Mouse (Mus musculus) brown adipose tissue, adult 24 weeks (tissue): Measurements from ENCODE around the gene Stxbp4. TPM values are rescaled to one million over a fixed set of nuclear protein-coding genes. Genes with fewer than 3 reads are reported as not detected.

Experiments used
- H3K27ac ChIP-seq: fragments of 200-500 bp; replicated peaks from 2 replicates; pipeline ENCODE4 v1.5.1; 2012; ENCODE audit warnings: low read depth, mild to moderate bottlenecking, low read length
- H3K4me1 ChIP-seq: fragments of 200-500 bp; 2 replicates; pipeline ENCODE4 v1.6.1; 2012; ENCODE audit warnings: low read length, mixed read lengths; ENCODE audit not compliant: control insufficient read depth, insufficient read depth, insufficient read length
- H3K4me3 ChIP-seq: fragments of 200-500 bp; 2 replicates; pipeline ENCODE4 v1.5.1; 2012; ENCODE audit warnings: low read depth, mild to moderate bottlenecking, low read length, moderate library complexity; ENCODE audit not compliant: insufficient read depth
- polyA plus RNA-seq: library from polyadenylated mRNA; stranded (reverse); fragments of >200 nt; gene quantifications from 2 replicates; pipeline ENCODE4 v1.2.4, GENCODE M21; 2012; ENCODE audit not compliant: missing spikeins, insufficient read depth, insufficient read length

Gene Stxbp4
- polyA plus RNA-seq, 1 experiment, result 2.4 TPM

GRCm38 (mm10) chr11:90616431-90616830, 21.5 kb downstream of the Stxbp4 start:
- Histone ChIP-seq H3K4me1 (no peaks in the 10 kb centered on the region), H3K4me3 (no peak overlapping the region), H3K27ac (no peak overlapping the region)

DNA sequence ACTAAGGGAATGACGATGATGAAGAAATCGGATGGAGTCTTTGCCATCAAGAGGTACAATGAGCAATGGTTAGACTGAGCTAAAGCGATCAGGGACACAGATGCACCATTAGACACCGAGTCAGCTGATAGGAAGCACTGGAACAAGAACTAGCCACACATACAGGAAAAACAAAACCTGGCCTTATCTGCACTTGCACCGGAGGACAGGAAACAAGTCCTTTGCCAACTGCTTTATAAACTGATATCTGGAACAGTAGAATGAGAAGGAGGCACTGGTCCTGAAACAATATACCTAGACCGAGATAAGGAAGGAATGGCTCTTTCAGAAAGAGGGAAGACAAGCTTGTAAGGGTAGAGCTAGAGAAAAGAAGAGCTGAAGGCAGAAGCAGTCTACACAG, 23.1 kb downstream of the Stxbp4 start:
- no peaks in the 10 kb centered on the region for H3K4me1 ChIP-seq
- no peak overlapping the region for H3K27ac ChIP-seq
- H3K4me3 ChIP-seq, result no peak overlapping the region

- Histone ChIP-seq H3K27ac (no peak overlapping the region), H3K4me3 (no peak overlapping the region), H3K4me1 (no peaks in the 10 kb centered on the region)
These were observed 25.8 kb downstream of the Stxbp4 start for GRCm38 (mm10) chr11:90612118-90612517.

DNA sequence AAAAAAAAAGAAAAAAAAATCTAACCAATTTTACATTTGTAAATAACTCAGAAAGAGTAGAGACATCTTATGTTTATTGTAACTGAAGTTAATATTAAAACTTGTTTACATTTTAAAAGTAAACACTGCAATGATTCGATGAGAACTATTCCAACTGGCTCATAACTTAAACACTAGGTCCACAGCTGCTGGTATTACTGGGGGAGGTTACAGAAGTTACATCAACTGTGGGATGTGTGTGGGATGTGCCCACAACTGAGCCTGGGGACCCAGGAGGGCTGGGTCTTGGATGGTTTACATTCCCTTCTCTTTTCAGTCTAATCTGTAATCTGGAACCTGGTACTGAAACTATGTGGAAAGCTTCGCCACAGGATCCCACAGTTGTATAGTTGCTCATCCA, 34.8 kb downstream of the Stxbp4 start:
- Histone ChIP-seq H3K27ac (no peak overlapping the region), H3K4me1 (no peaks in the 10 kb centered on the region), H3K4me3 (no peak overlapping the region)

DNA sequence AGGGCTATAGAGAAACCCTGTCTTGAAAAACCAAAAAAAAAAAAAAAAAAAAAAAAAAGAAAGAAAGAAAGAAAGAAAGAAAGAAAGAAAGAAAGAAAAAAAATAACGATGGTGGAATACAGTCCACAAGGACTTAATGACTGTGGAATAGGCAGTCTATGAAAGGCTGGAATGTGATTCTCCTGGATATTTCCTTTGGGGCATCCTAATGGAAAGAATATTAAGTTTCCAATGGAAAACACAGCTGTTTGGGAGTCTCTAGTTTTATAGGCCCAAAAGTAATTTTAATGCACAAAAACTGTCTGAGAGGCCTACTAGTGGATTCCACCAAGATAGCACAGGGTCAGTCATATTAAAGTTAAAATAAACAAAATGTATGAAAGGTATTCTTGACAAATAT, 42.1 kb downstream of the Stxbp4 start:
- Histone ChIP-seq H3K4me3 (no peak overlapping the region), H3K4me1 (no peaks in the 10 kb centered on the region), H3K27ac (no peak overlapping the region)

- H3K4me3 ChIP-seq, result no peak overlapping the region
- H3K27ac ChIP-seq, result no peak overlapping the region
- H3K4me1 ChIP-seq, result no peaks in the 10 kb centered on the region
These were observed 46.9 kb downstream of the Stxbp4 start for GRCm38 (mm10) chr11:90590996-90591395.

DNA sequence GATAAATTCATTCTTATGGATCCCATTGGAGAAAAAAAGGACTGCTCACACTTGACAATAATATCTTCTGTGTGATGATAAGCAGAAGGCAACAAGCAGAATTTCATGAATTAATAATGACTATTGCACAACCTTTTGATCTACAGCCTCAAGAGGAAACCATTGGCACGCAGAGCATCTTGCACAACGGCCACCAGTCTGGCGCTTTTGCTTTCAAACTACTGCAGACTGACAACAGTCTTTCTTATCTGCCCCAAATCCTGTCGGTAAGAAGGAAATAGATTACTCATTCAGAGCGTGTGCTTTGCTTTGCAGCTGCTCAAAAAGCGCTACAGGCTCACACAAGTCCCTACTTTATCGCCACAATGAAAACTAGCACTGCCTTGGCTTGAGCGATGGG, 51.7 kb downstream of the Stxbp4 start:
- no peaks in the 10 kb centered on the region for H3K4me1 ChIP-seq
- H3K27ac ChIP-seq, result no peak overlapping the region
- H3K4me3 ChIP-seq, result no peak overlapping the region

GRCm38 (mm10) chr11:90585754-90586153, 52.1 kb downstream of the Stxbp4 start:
- Histone ChIP-seq H3K4me3 (no peak overlapping the region), H3K4me1 (no peaks in the 10 kb centered on the region), H3K27ac (no peak overlapping the region)

GRCm38 (mm10) chr11:90577057-90577780, 60.7 kb downstream of the Stxbp4 start:
- H3K4me3 ChIP-seq, result no peak overlapping the region
- no peaks in the 10 kb centered on the region for H3K4me1 ChIP-seq
- H3K27ac ChIP-seq, result no peak overlapping the region

DNA sequence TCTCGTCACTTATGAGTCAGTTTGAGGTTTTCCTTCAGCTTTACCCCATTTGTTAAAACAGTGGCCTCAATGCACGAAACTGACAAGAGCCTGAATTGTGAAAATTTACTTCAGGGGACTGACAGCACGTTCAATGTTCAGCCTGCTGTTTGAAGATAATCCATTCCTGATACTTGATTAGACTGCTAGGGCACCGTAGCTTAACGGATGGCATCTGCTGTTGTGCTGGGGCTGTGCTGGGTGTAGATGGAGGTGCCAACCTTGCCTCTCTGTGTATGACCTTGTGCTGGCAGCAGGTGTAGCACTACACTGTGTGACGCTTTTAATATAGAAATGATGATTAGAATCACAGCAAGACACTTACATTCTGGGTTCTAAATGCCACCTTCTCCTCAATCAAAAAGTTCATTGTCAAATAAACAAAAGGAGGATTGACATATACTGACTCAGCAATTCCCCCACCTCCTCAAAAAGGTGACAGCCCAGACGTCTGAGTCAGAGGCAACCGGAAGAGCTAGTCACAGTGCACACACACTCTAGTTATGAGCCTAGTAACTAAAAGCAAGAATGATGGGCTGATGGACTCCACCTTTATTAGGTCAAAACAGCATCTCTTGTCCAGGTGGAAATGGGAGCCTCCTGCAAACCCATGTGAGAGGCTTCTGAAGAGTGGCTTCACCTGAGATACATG, 61.5 kb downstream of the Stxbp4 start:
- Histone ChIP-seq H3K4me1 (no peaks in the 10 kb centered on the region), H3K27ac (no peak overlapping the region), H3K4me3 (no peak overlapping the region)

DNA sequence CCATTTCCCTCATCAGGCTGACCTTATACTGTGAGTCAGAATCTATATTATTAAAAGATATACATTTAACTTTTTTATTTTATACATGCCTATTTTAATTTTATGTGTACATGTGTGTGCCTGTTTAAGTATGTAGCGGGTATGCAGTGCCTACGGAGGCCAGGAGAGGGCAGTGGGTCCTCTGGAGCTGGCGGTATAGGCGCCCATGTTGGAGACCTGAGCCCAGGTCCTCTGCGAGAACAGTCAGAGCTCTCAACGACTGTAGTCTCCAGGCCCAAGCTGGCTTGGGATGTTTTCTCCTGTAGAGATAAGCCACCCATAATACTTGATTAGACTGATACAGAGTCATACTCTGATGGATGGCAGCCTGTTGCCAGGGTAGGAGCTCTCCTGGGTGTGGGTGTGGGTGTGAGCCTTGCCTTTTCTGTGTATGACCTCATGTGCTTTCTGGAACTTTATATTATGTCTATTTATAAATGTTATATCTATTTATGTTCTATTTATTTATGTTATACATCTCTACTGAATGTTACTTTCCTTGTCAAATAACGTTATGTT, 62.3 kb downstream of the Stxbp4 start:
- H3K4me3 ChIP-seq, result no peak overlapping the region
- H3K4me1 ChIP-seq, result no peaks in the 10 kb centered on the region

GRCm38 (mm10) chr11:90570646-90571259, 67.1 kb downstream of the Stxbp4 start:
- Histone ChIP-seq H3K4me3 (no peak overlapping the region), H3K4me1 (no peaks in the 10 kb centered on the region), H3K27ac (no peak overlapping the region)

More for the DNA sequence above, 62.3 kb downstream of the Stxbp4 start:
- H3K27ac ChIP-seq, result no peak overlapping the region

DNA sequence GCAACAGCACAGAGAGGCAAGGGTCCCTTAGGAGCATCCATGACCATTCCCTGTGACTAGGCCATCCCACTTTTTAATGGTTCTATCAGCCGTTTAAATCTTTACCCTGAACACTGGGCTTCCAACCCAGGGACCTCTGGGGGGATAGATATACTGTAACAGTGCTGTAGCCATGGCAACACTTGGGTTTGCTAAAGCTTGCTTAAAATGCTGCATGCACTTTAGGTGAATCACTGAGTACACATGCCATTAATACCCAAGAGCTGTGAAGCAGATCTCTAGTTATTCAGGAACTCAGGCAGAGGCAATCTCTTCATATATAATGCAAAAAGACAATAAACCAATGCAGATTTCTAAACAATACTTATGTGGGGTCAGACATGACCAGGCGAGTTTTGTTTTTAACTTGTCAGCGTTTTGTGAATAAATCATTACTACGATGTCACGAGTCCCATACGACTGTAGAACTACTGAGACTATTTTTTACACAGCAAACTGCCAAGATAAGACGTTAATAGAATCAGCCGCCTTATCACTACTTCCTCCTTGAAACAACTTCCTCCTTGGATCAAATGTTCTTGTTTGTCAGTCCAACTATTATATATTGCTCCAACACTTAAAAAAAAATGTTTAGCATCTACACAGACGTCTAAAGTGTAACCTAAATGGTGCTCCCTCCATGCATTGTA, 79.4 kb downstream of the Stxbp4 start:
- Histone ChIP-seq H3K27ac (no peak overlapping the region), H3K4me1 (no peaks in the 10 kb centered on the region), H3K4me3 (no peak overlapping the region)

GRCm38 (mm10) chr11:90556517-90556916, 81.4 kb downstream of the Stxbp4 start:
- no peaks in the 10 kb centered on the region for H3K4me1 ChIP-seq
- no peak overlapping the region for H3K4me3 ChIP-seq
- H3K27ac ChIP-seq, result no peak overlapping the region

DNA sequence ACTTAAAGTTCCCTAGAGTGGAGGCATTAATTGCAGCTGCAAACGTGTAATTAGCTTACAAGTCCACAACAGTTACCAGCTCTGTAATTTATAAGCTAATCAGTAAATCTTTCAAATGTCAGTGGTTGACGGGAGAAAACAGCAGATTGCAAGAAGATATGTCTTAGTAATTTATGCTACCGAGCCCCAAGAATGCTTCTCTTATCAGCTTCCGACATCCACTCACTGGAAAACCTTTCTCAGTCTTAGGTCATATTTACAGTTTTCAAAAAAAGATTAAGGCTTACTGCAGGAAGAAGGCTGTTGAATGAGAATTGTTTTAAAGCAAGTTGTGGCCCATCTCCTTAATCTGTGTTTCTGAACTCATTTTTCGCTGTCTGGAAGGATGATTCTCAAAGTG, 83.9 kb downstream of the Stxbp4 start:
- no peak overlapping the region for H3K27ac ChIP-seq
- H3K4me3 ChIP-seq, result no peak overlapping the region
- no peaks in the 10 kb centered on the region for H3K4me1 ChIP-seq
